Mouse (Mus musculus): ENCODE measurements around the gene Hpgd.
"Not testable (repeated sequence)": the region's sequence is repeated elsewhere in the genome, so short reads cannot be mapped to it uniquely, and the experiment has no call there.

GRCm38 (mm10) chr8:56301303-56301702 lies 6.9 kb downstream of the Hpgd start:
- TF ChIP-seq POLR2A (IDR thresholded peaks at IDR 0.05; ENCODE audit: insufficient read depth, low read length); EP300 (IDR thresholded peaks at IDR 0.05; ENCODE audit: insufficient read depth, low read depth, low read length); CTCF (IDR thresholded peaks at IDR 0.05; ENCODE audit: low read depth, low read length): not testable (repeated sequence)

Measured in ES-Bruce4 (cell line).